In genomic region chr3:135485900-135486241, GRCm38 (mm10) we compare ENCODE assay signal across 8 mouse cellular contexts. TPM values are rescaled to one million over a fixed set of nuclear protein-coding genes. Genes with fewer than 3 reads are reported as not detected.
DNase-seq lines count a peak whose midpoint lies in the region; ATAC-seq and TF ChIP-seq lines count a peak whose summit lies in the region.

No protein-coding gene starts in this region.

- ATAC-seq in forebrain, embryonic 15.5 days (replicated peaks): no peak

- TF ChIP-seq RAD21 in CH12.LX (IDR thresholded peaks at IDR 0.05; ENCODE audit: low read depth, low read length): no peak

- in situ Hi-C loops in CH12.LX (cut with MboI; ENCODE audit: low pct_ligation_motif_present, low pct_unique_long_range_greater_than_20kb, low sequenced_read_pairs): no loop called here

- TF ChIP-seq EP300 in CH12.LX (IDR thresholded peaks at IDR 0.05; ENCODE audit: low read length): 0 out of 2 replicates have a peak, but pooled peaks have one; percentile 31

- peak overlapping the region; percentile 72 for H3K4me2 ChIP-seq in CH12.LX (ENCODE audit: insufficient read depth, low read depth, poor library complexity, severe bottlenecking)
- peak overlapping the region; percentile 95 for H3K4me2 ChIP-seq in forebrain, embryonic 15.5 days (replicated peaks)

- intact Hi-C loops in gastrocnemius, adult 2 months (cut with DNase I): no loop called here

- DNase-seq in gastrocnemius, adult 2 months: no peak
- no peak for DNase-seq in gastrocnemius, postnatal 4 days (ENCODE audit: low spot score in 2 of 2)
- no peak for DNase-seq in CH12.LX (ENCODE audit: extremely low read depth)
- DNase-seq in right cerebral cortex, postnatal 14 days: no peak
- DNase-seq in urinary bladder, postnatal 10 days (ENCODE audit: low spot score): no peak
- DNase-seq in left cerebral cortex, adult 8-10 months (ENCODE audit: low spot score in 2 of 2): no peak

- no peaks in the 10 kb centered on the region for H3K27me3 ChIP-seq in CH12.LX (replicated peaks)
- H3K27me3 ChIP-seq in forebrain, embryonic 15.5 days: no peaks in the 10 kb centered on the region

- peak overlapping the region; percentile 90 for H3K27ac ChIP-seq in gastrocnemius, adult 2 months
- H3K27ac ChIP-seq in CH12.LX (ENCODE audit: insufficient read depth, low read depth) (peak overlapping the region; percentile 9; the same call in 1 of the 2 replicates), macrophage (peak overlapping the region; percentile 75)
- no peak overlapping the region for H3K27ac ChIP-seq in forebrain, embryonic 15.5 days (replicated peaks)

- no peak for TF ChIP-seq POLR2A in CH12.LX (IDR thresholded peaks at IDR 0.05; ENCODE audit: low read depth, low read length)

- TF ChIP-seq CTCF in gastrocnemius, adult 2 months (IDR thresholded peaks at IDR 0.05): no peak
- no peak for TF ChIP-seq CTCF in CH12.LX (conservative IDR thresholded peaks at IDR 0.05 in 1 of 2, IDR thresholded peaks at IDR 0.05 in 1 of 2; ENCODE audit: low read depth in 2 of 2, low read length in 2 of 2)

- peaks cover 6 to 36% of the 10 kb centered on the region in 2 experiments for H3K4me1 ChIP-seq in CH12.LX (ENCODE audit: control insufficient read depth in 1 of 2, insufficient read depth in 2 of 2)
- peaks cover 10% of the 10 kb centered on the region for H3K4me1 ChIP-seq in forebrain, embryonic 15.5 days

- peaks cover 5% of the 10 kb centered on the region for H3K9me3 ChIP-seq in CH12.LX (replicated peaks; ENCODE audit: low read length)
- H3K9me3 ChIP-seq in forebrain, embryonic 15.5 days: no peaks in the 10 kb centered on the region

- peak overlapping the region; percentile 47 for H3K9ac ChIP-seq in CH12.LX (ENCODE audit: insufficient read depth, low read depth)
- peak overlapping the region; percentile 70 for H3K9ac ChIP-seq in forebrain, embryonic 15.5 days (replicated peaks)

- peak overlapping the region; percentile 90 for H3K4me3 ChIP-seq in gastrocnemius, adult 2 months
- H3K4me3 ChIP-seq in CH12.LX (replicated peaks in 1 of 3; ENCODE audit: low read depth in 2 of 3, low read length in 2 of 3, poor library complexity in 1 of 3) (peak overlapping the region; percentile 65 to 89 (median 74)), macrophage (ENCODE audit: inconsistent target) (peak overlapping the region; percentile 86)
- peak overlapping the region; percentile 73 for H3K4me3 ChIP-seq in forebrain, embryonic 15.5 days

- dilution Hi-C loops in CH12.LX (cut with MboI; ENCODE audit: extremely low pct_ligation_motif_present, extremely low pct_unique_long_range_greater_than_20kb, low sequenced_read_pairs): no loop called here

- WGBS in forebrain, embryonic 15.5 days: 8% methylated on average over 9 of the region's 9 CpGs
- WGBS in macrophage (ENCODE audit: missing documents): 2% methylated on average over 9 of the region's 9 CpGs

- H3K79me2 ChIP-seq in CH12.LX (replicated peaks; ENCODE audit: control insufficient read depth, extremely low read depth, insufficient read depth, poor library complexity, severe bottlenecking) (peaks cover 8% of the 10 kb centered on the region), macrophage (ENCODE audit: inconsistent target) (peaks cover 47% of the 10 kb centered on the region)

- H3K36me3 ChIP-seq in CH12.LX (replicated peaks in 1 of 2; ENCODE audit: control insufficient read depth in 1 of 2, insufficient read depth in 1 of 2, low read length in 1 of 2) (peaks cover 0 to 51% of the 10 kb centered on the region in 2 experiments), macrophage (ENCODE audit: inconsistent target) (no peaks in the 10 kb centered on the region)
- H3K36me3 ChIP-seq in forebrain, embryonic 15.5 days: no peaks in the 10 kb centered on the region

TF ChIP-seq in CH12.LX, 34 proteins besides CTCF, POLR2A, EP300 and RAD21:
- TF ChIP-seq MXI1 (IDR thresholded peaks at IDR 0.05; ENCODE audit: low read depth, low read length) (0 out of 2 replicates have a peak, but pooled peaks have one; percentile 5), SIN3A (IDR thresholded peaks at IDR 0.05; ENCODE audit: low read length) (peak; percentile 90), HCFC1 (IDR thresholded peaks at IDR 0.05; ENCODE audit: low read depth, low read length) (peak; percentile 24; the same call in 1 of the 2 replicates), RCOR1 (conservative IDR thresholded peaks at IDR 0.05; ENCODE audit: low read depth, low read length) (no peak), JUN (IDR thresholded peaks at IDR 0.05; ENCODE audit: insufficient read depth, low read depth, low read length) (no peak), ZKSCAN1 (IDR thresholded peaks at IDR 0.05; ENCODE audit: borderline replicate concordance, low read depth, low read length) (no peak), MEF2A (IDR thresholded peaks at IDR 0.05; ENCODE audit: borderline replicate concordance, low read depth, low read length) (peak; percentile 54; the same call in 1 of the 2 replicates), TCF12 (IDR thresholded peaks at IDR 0.05; ENCODE audit: low read depth, low read length) (no peak), MAX (IDR thresholded peaks at IDR 0.05; ENCODE audit: low read length) (peak; percentile 77), ZC3H11A (IDR thresholded peaks at IDR 0.05; ENCODE audit: low read depth, low read length) (no peak), CHD2 (IDR thresholded peaks at IDR 0.05; ENCODE audit: low read length) (peak; percentile 43), MAFK (IDR thresholded peaks at IDR 0.05; ENCODE audit: insufficient replicate concordance, low read length) (no peak), IRF4 (IDR thresholded peaks at IDR 0.05; ENCODE audit: low read depth, low read length) (no peak), MYC (IDR thresholded peaks at IDR 0.05; ENCODE audit: low read depth, low read length) (peak; percentile 34; the same call in 1 of the 2 replicates), CHD1 (IDR thresholded peaks at IDR 0.05; ENCODE audit: low read depth, low read length) (peak; percentile 89; the same call in 1 of the 2 replicates), ELF1 (IDR thresholded peaks at IDR 0.05; ENCODE audit: low read depth, low read length) (peak; percentile 37; the same call in 1 of the 2 replicates), MAZ (IDR thresholded peaks at IDR 0.05; ENCODE audit: low read depth, low read length) (peak; percentile 34; the same call in 1 of the 2 replicates), ETS1 (conservative IDR thresholded peaks at IDR 0.05; ENCODE audit: low read depth, low read length) (no peak), BHLHE40 (IDR thresholded peaks at IDR 0.05; ENCODE audit: low read depth, low read length) (0 out of 2 replicates have a peak, but pooled peaks have one; percentile 4)

RNA-seq across cellular contexts. Expression of gene Manba, which starts 0.5 kb away (rescaled TPM):
- 1 to 10 TPM; 2.3 to 5.6 TPM for total RNA-seq in gastrocnemius, adult 2 months (2021)
- total RNA-seq in gastrocnemius, postnatal 4 days (2021): 10 to 100 TPM; 10.9 to 12.7 TPM
- total RNA-seq in CH12.LX (2012; rRNA removed) (32.3 and 35.2 TPM in 2 replicates), CH12.LX (2014; rRNA removed) (30.9 and 36.4 TPM in 2 replicates)
- polyA plus RNA-seq in CH12.LX (2012; ENCODE audit: insufficient read length, low read depth) (29.8 and 31.5 TPM in 2 replicates), macrophage (2018) (27.0 to 33.0 TPM (median 32.7 TPM) in 3 replicates)
- 3.3 and 3.9 TPM in 2 replicates for polyA plus RNA-seq in forebrain, embryonic 15.5 days (2015; fragmentation: Nextera tagmentation; extraction: Ambion mirVana)
- 100 to 1,000 TPM in 7 of 26 experiments, 10 to 100 TPM in 19; 19.9 to 142 (median 79.2) TPM for total RNA-seq in macrophage (2018; cell fraction: chromatin; rRNA removed)
- 10 to 100 TPM; 14.1 to 44.1 (median 24.6) TPM for total RNA-seq in macrophage (2018; cell fraction: cytosol; rRNA removed)
- 100 to 1,000 TPM in 2 of 26 experiments, 10 to 100 TPM in 24; 24.5 to 104 (median 57.7) TPM for total RNA-seq in macrophage (2018; cell fraction: nucleus; rRNA removed)
- total RNA-seq in left cerebral cortex, adult 8-10 months (2022): 10 to 100 TPM in 3 of 4 experiments, 1 to 10 TPM in 1; 9.9 to 17.0 (median 11.9) TPM

RNA-seq across cellular contexts. Expression of gene Ube2d3, which starts 47.9 kb away (rescaled TPM):
- total RNA-seq in gastrocnemius, adult 2 months (2021): 100 to 1,000 TPM; 327 TPM
- total RNA-seq in gastrocnemius, postnatal 4 days (2021): 100 to 1,000 TPM; 313 to 355 TPM
- total RNA-seq in CH12.LX (2012; rRNA removed): 590 and 839 TPM in 2 replicates
- 1,791 and 1,803 TPM in 2 replicates for total RNA-seq in CH12.LX (2014; rRNA removed)
- polyA plus RNA-seq in CH12.LX (2012; ENCODE audit: insufficient read length, low read depth): 1,178 and 1,222 TPM in 2 replicates
- 384 and 388 TPM in 2 replicates for polyA plus RNA-seq in forebrain, embryonic 15.5 days (2015; fragmentation: Nextera tagmentation; extraction: Ambion mirVana)
- 100 to 1,000 TPM; 284 to 637 (median 437) TPM for total RNA-seq in macrophage (2018; cell fraction: chromatin; rRNA removed)
- total RNA-seq in macrophage (2018; cell fraction: cytosol; rRNA removed): 100 to 1,000 TPM; 384 to 573 (median 438) TPM
- total RNA-seq in macrophage (2018; cell fraction: nucleus; rRNA removed): 100 to 1,000 TPM; 313 to 540 (median 402) TPM
- 349 to 995 TPM (median 450 TPM) in 3 replicates for polyA plus RNA-seq in macrophage (2018)
- total RNA-seq in left cerebral cortex, adult 8-10 months (2022): 100 to 1,000 TPM; 215 to 235 (median 222) TPM
